Mouse (Mus musculus): ENCODE data around the gene Adgrg7.

Gene Adgrg7

GRCm38 (mm10) chr16:56710071-56710470 lies 85.6 kb downstream of the Adgrg7 start:
- DNase-seq (ENCODE audit: low spot score in 2 of 2): no peak

GRCm38 (mm10) chr16:56705731-56706130 lies 89.9 kb downstream of the Adgrg7 start:
- no peak for DNase-seq (ENCODE audit: low spot score in 2 of 2)

DNA sequence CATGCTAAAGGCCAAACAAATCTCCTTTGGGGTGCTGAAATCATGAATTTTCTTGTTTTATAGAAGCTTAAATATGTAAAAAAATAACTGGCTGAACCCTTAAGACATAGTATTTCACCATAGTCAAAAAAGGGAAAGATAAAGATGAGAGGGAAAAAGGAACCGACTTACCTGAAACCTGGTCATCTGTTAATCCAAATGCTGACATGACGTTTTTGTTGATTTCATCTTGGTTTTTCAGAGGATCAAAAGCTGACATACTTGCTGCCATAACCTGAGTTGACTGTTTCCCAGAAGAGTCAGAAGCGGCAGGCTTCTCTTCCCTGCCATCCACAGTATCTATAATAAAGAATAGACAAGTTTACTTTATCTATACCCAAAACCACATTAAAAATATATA lies 94.8 kb downstream of the Adgrg7 start:
- DNase-seq (ENCODE audit: low spot score in 2 of 2): no peak

GRCm38 (mm10) chr16:56696448-56696847 lies 99.2 kb downstream of the Adgrg7 start:
- DNase-seq (ENCODE audit: low spot score in 2 of 2): no peak

DNA sequence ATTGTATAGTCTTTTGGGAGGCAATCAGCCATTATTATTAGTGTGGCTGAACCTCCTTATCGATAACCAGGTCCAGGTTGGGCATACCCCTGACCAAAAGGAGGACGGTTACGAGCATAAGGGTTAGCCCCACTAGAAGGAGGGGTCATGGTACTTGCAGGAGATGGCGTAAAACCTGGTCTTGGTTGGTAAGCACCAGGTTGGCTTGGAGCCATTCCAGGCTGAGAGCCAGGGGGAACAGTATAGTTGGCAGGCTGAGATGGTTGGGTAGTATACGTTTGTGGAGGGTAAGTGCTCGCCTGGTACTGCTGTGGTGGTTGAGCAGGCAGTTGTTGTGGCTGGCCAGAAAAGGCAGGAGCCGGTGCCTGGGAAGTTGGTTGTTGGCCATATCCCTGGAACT lies 104.9 kb downstream of the Adgrg7 start:
- no peak for DNase-seq (ENCODE audit: low spot score in 2 of 2)

- no peak for DNase-seq (ENCODE audit: low spot score in 2 of 2)
These were observed 108.9 kb downstream of the Adgrg7 start for GRCm38 (mm10) chr16:56686747-56687146.

DNA sequence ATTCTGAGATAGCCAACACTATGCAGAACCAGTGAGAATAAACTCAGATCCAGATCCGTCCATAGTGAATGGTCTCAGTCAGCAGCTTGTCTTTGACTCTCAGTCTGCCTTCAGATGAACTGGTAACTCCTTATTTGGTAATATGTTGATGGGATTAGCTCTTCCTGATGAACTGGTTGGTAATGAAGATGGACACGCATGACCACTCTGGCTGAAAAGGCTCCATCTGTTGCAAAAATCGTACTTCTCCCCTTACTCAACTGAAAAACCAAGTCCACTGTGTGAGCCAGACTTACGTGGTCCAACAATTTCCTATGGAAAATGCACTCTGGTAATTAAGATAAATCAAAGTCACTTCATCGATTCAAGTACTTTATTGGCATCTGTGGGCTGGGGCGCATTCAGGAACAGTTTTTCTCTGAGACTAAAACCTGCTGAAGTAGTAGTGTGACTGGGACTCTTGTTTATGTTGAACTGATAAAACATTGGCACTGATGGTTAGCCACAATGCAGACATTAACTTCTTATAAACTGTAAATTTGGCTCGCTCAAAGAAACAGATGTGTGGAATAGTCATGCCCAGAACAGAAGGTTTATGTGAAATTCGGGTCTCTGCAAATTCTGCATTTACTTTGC lies 114.5 kb downstream of the Adgrg7 start:
- DNase-seq (ENCODE audit: low spot score in 2 of 2): no peak

DNA sequence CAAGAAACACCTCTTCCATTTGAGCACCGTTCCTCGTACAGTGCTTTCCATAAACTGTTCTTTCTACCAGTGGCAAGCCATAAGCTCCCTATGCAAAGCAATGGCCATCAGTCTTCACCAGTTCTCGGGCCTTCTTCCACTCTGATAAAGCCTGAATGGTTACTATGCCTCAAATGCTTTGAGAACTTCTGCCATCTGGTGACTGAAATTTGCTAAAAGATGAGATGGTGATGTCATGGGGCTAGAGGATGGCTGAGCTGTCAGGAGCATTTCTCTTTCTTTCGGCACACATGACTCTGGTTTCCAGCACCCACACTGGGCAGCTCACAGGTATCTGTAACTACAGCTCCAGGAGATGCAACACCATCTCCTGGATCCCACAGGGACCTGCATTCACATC lies 118.5 kb downstream of the Adgrg7 start:
- DNase-seq (ENCODE audit: low spot score in 2 of 2): peak; percentile 26 to 39
